Mouse (Mus musculus): ENCODE results near the gene Gnaz.
"Not testable (repeated sequence)": the region's sequence is repeated elsewhere in the genome, so short reads cannot be mapped to it uniquely, and the experiment has no call there.

Gnaz gene

DNA sequence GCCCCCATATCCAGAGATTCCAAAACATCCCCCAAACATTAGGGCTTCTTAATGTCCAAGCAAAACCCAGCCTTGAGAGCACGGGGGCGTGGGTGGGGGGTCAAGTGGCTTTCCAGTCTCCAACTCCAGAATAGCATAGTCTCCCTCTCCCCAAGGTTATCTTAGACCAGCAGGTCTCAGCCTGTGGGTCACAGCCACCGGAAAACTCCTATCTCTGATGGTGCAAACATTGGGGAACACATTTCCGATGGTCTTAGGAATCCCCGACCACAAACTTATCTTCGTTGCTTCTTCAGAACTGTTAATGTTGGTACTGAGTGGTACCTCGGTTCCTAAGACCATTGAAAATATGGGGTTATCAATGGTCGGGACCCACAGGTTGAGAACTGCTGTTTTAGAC lies 61.8 kb downstream of the Gnaz start:
- DNase-seq (ENCODE audit: low spot score in 2 of 2) = no peak

DNA sequence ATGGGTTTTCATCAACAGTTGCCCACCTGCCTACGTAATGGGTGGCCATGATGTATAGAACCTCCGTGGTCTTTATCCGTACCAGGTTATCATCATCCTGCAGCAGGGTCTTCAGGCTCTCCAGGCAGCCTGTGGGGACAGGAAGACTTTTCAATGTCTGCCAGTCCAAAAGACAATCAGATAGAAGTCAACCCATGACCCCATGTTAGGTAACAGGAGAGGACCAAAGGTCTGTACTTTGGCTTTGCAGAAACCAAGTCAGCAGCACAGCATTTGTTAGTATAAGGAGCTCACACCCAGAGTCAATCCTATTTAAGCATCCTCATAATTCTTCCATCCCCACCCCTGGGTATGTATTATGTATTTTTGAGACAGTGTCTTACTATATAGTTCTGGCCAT lies 62.7 kb downstream of the Gnaz start:
- no peak for DNase-seq (ENCODE audit: low spot score in 2 of 2)

DNA sequence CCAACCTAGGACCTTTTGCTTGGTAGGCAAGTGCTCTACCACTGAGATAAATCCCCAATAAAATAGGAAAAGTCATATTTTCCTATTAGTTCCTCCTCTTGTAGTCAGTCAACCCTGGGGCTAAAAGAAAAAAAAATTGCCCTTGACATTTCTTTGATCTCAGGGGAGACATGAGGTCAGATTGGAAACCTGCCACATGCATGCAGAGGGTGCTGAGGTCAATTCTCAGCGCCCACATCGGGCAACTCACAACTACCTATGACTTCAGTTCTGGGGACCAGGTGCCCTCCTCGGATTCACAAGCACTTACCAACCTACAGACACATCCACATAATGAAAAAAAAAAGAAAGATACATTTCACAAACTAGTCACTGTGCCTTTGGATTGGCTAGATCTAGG lies 63.3 kb downstream of the Gnaz start:
- no peak for DNase-seq (ENCODE audit: low spot score in 2 of 2)

DNA sequence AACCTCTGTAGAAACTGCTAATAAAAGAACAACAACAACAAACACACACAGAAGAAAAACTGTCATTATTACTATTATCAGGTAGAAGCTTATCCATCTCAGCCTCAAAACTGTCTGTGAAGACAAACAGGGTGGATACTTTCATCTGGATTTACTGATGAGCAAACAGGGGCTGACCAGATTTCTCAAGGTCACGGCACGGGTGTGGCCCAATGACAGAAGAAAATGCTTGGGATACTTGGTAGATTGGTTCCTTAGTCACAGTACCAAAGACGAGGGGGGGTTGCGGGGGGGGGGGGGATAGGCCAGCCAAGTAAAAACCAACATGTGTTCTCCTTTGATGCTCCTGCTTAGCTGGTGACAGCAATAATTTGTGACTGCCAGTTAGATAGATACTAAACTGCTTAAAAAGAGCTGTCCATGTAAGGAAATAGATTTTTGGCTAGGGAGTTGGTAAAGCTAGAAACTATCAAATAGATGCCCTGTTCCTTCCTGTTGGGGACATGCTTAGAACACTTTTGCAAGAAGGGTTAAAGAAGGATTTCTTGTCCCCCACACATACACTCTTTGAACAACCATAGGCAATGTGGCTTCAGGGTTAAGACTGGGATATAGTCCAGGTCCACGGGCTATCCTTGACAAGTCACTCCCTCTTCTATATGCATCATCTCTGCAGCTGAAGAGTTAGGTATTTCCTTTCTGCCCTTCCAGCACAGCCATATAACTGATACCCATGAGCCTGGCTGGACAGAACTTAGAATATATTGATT lies 64.6 kb downstream of the Gnaz start:
- DNase-seq (ENCODE audit: low spot score in 2 of 2) = no peak

DNA sequence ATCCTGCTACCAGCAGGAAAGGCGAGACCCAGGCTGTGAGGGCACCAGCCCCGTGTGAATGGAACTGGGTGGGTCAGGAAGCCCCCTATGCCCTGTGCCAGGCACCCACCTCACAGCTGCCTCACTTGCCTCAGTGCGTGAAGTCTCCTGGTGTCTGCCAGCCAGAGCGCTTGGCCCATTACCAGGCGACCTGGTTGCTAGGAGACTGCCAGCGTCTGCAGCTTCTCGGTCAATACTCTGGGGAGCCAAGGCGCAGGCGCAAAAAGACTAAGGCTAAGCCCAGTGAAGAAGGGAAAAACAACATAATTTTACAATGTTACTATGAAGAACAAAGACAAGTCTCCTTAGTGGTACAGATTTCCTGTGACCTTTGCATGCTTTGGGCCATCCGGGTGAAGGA lies 65.4 kb downstream of the Gnaz start, which contains the start of gene Rsph14:
TSS of gene Rsph14 (minus strand) at position 192 of the 400 bp plus-strand sequence.
- peak; percentile 81 for DNase-seq (ENCODE audit: low spot score in 2 of 2)

DNA sequence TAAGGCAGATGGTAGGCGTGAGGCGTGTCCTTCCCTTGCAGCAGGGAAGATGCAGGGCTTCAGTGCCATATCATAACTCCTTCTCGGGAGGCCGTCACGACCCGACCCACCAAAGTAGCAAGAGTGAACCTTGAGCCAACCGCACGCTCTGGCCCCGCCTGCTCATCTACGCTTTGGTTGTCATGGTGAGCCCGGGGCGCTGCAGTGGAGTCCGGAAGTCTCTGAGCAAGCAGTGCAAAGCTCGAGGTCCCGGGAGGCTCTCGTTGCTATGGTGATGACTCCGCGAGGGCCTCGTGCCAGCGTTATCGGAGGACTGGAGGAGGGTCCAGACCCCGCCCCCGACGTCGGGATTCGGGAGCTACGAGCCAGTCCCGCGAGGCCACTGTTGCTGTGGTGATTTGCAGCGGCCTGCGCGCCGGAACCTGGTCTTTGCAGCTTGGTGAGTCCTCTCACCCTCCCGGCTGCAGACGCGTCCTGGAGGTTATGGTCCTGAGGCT lies 70.0 kb downstream of the Gnaz start, which contains the start of gene Rab36:
TSS of gene Rab36 (plus strand) at position 176 of the 497 bp plus-strand sequence.
- DNase-seq (ENCODE audit: low spot score in 2 of 2) = peak; percentile 95 to 97

DNA sequence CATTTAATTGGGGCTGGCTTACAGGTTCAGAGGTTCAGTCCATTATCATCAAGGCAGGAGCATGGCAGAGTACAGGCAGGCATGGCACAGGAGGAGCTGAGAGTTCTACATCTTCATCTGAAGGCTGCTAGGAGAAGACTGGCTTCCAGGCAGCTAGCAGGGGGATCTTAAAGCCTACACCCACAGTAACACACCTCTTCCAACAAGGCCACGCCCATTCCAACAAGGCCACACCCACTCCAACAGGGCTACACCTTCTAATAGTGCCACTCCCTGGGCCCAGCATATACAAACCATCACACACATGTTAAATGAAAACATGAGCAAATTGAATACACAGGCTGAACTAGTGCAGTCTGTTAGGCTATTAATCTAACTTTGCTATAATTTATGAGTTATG lies 75.1 kb downstream of the Gnaz start:
- DNase-seq (ENCODE audit: low spot score in 2 of 2) = not testable (repeated sequence)

DNA sequence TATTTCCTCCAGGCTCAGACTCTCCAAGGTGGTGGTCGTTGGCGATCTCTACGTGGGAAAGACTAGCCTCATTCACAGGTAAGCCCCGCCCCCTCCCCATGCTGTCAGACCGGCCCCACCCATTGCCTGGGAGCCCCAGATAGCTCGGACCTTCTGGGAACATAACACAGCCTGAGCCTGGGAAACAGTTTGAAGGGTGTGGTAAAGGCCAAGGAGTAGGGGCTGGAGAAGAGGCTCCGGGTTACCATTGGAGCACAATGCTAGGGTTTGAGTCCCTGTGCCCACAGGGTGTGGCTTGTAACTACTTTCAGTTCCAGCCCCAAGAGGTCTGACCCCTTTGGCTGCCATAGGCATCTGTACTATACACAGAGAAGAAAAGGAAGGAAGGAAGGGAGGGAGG lies 77.5 kb downstream of the Gnaz start:
- DNase-seq (ENCODE audit: low spot score in 2 of 2) = no peak

DNA sequence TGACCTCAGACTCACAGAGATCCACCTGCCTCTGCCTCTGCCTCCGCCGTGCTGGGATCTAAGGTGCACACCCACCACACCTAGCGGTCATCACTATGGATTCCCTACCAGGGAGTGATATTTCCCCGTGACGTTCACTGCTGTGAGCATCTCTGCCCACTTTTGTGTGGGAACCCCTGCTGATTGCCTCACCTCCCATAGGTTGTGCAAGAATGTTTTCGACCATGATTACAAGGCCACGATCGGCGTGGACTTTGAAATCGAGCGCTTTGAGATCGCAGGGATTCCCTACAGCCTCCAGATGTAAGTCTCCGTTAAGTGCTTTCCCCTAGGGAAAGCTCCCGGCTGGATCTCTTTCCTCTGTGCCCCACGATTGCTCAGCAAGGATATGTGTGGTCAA lies 78.9 kb downstream of the Gnaz start:
- DNase-seq (ENCODE audit: low spot score in 2 of 2) = no peak

DNA sequence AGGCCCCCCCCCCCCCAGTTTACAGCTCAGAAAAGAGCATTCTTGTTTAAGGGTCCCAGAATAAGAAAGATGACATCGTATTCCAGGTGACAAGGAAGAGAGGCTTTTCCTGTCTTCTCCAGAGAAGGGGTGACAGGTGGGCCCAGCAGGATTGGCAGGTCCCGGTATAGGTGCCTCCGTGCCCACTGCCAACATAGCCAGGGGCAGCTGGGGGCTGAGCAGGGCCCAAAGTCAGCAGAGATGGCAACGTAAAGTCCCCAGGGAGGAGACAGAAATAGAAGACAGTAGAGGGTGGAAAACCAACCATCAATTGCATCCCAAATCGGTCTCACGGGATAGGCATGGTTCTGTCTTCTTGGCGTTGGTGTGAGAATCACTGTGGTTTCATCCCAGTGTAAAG lies 81.7 kb downstream of the Gnaz start:
- no peak for DNase-seq (ENCODE audit: low spot score in 2 of 2)

DNA sequence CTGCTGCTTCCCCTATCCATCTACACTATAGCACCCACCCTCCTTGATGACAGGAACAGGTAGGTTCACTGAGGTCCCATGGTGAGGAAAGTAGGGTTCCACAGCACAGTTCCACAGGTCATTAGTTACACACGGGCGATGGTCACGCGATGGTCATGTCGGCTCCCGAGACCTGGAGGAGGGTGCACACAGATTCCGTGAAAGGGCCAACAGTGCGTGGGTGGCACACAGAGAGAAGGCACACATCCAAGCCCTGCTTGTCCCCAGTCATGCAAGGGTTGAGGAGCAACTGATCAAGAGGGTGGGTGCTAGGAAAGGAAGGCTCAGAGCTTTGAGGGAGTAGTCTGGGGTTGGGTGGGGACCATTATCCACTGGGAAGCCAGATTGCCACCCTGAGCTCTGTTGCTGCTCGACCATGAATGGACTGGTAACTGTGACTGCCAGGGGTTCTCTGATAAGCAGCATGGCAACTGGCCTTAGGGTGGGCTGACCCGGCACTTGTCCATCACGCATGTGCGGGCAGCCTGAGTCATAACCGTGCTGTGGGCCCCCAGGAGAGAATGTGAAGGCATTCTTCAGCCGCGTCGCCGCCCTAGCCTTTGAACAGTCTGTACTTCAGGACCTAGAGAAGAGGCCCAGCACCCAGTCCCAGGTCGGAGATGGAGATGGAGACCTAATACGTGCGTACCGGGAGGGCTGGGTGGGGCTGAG lies 84.5 kb downstream of the Gnaz start:
- DNase-seq (ENCODE audit: low spot score in 2 of 2) = no peak

DNA sequence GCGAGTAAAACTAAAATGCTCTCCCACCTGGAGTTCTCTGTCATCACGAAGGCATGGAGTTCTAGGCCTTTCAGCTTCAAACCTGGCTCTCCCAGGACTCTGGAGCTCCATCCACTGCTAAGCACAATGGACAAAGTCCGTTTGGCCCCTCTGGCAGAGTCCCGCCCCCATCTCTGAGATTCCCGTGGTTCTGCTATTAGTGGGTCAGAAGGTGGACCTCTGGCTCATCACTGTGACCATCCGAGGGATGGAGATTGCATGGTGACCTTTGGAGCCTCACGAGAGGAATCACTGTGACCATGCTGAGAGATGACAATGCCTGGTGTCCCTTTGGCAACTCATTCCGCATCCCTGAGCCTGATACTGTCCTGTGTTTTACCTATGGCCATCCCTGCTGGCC lies 85.9 kb downstream of the Gnaz start:
- no peak for DNase-seq (ENCODE audit: low spot score in 2 of 2)

DNA sequence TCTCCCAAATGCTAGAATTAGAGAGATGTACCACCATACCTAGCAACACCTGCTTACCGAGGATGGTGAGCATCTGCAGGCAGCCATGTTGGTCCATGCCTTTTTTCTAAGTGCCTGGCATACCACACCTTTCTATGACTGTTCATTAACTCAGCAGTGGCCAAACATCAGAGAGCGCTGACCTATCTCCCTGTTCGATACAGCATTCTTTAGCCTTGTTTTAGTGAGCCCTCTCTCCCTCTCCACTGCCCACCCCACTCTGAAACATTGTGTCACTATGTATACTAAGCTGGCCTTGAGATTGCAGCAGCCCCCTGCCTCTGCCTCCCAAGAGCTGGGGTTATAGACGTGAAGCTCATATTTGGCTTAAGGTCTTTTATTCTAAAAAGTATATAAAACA lies 86.7 kb downstream of the Gnaz start:
- no peak for DNase-seq (ENCODE audit: low spot score in 2 of 2)

DNA sequence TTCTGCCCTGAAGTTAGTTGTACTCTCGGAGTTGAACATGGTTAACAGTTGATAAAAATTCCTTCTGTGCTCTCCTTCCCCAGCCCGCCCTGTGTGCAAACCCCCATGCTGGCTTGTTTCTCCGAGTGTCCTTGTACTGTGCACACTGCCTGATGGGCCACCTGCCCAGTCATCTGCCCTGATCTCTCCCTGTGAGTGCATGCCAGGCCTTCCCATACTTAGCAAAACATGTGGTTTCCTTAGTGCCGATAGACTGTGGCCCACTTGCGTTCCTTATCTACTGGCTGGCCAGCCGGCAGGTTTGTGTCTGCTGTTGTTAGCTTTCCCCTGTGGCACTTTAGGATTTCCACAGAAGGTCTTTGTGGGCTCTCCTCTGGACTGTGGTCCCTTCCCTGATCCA lies 87.1 kb downstream of the Gnaz start:
- DNase-seq (ENCODE audit: low spot score in 2 of 2) = no peak

DNA sequence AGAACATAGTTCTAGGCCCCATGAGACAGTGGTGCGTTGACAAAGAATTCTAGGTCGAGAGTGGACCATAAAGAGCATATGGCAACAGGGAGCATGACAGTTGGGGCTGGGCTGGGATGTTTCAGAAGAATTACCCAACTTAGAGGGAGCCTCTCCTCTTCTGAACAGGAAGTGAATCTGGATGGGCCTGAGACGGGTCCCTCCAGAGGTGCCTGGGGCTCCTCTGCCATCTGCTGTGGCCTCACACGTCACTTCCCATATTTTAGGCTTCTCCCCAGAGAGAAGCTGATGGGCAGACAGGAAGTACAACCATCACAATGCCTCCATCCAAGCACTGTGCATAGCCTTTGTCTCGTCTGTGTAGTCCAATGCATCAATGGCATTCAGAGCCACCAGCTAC lies 88.7 kb downstream of the Gnaz start:
- no peak for DNase-seq (ENCODE audit: low spot score in 2 of 2)

DNA sequence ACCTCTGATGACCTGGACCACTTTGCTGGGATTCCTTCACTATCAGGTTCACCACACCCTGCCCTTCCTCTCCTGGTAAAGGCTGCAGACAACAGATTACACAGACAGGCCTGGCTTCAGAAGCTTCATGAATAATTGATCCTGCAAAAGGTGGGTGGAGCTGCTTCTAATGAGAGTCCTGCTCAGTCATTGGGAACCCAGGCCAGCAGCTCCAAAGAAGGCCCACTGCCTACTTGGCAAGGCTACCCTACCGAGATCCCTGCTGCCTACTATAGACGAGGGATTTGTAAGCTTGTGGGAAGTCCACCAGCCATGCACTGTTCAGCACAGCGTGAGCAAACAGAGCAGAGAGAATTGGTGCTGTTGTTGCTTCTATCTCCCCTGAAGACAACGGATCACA lies 89.3 kb downstream of the Gnaz start:
- DNase-seq (ENCODE audit: low spot score in 2 of 2) = no peak

DNA sequence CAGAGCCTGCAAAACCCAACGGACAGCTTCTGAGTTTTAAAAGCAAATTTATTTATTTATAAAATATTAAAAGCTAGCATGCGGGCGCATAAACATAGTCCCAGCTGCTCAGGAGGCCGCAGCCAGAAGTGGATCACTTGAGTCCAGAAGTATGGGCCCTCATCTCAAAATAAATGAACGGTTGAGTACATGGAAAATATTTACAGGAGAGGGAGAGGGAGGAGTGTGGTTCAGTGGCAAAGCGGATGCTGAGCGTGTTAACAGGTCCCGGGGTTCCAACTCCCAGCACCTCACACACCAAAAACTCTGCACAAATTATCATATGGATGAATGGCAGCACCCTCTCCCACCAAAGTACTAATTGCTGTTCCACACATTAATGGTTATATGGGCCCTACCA lies 91.4 kb downstream of the Gnaz start:
- DNase-seq (ENCODE audit: low spot score in 2 of 2) = no peak

DNA sequence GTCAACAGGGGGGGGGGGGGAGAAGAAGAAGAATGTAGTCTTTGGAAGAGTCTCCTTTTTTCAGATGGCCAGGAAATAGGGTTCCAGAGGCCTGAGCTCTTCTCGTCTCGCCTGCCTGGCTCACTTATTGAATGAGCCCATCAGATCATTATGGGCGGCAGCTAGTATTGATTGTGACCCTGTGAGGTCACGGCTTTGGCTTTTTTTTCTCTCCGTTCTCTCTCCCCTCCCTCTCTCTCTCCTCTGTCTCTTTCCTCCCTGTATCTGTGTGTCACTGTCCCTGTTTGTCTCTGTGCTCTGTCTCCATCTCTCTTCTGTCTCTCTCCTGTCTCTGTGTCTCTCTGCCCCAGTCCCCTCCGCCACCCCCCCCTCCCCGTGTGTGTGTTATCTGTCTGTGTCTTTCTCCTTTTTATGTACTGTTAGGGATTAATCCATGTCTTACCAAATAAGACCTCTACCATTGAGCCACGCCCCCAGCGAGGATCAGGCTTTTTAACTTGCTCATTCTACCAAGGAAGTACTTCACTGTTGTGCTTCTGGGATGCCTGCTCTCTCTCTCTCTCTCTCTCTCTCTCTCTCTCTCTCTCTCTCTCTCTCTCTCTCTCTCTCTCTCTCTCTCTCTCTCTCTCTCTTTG lies 91.9 kb downstream of the Gnaz start:
- DNase-seq (ENCODE audit: low spot score in 2 of 2) = no peak

DNA sequence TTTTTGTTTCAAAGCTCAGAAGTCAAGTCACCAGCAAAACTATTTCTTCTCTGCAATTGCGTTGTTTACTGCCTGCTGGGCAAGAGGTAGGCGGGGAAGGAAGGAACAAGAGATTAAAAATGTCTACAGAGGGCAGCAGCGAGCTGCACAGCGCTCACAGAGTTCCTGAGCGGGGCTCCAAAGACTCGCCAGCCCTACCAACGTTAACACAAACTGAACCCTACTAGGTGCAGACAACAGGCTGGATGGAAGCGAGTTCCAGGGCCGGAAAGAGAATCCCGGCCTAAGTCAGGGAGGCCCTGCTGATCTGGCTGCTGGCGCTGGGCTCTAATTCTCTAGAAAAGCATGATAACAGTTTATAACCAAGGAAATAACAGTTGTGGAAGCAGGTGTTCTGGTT lies 92.4 kb downstream of the Gnaz start:
- DNase-seq (ENCODE audit: low spot score in 2 of 2) = peak in 1 of 2 experiments; percentile 74

DNA sequence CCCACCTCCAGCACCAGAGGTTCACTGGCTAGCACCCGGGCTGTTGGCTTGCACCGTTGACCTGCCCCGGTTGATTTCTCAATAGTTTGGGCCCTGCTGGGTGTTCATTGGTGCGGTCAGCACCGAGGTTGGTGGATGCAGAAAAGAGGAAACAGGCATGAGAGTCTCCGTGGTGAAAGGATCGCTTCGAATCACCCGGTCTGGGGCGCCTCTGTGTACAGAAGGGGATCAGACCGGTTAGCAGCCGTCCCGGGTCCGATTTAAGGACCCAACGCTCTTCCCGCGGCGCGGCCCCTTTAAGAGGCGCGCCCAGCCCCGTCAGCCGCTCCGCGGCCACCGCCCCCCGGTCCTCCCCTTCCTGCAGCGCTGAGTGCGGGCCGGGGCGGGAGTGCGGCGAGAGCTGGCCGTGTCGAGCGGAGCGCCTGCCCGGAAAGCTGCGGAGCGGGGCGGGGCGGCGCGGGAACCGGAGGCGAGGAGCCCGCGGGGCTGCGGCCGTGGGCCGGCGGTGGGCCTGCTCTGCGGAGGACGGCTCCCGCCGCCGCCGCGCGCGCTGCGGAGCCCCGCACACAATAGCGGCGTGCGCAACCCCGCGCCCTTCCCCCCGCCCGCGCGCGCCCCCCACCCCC lies 93.4 kb downstream of the Gnaz start, which contains the start of gene Bcr:
TSS of gene Bcr (plus strand) at position 376 of the 626 bp plus-strand sequence.
- DNase-seq (ENCODE audit: low spot score in 2 of 2) = peak in 1 of 2 experiments; percentile 78

DNA sequence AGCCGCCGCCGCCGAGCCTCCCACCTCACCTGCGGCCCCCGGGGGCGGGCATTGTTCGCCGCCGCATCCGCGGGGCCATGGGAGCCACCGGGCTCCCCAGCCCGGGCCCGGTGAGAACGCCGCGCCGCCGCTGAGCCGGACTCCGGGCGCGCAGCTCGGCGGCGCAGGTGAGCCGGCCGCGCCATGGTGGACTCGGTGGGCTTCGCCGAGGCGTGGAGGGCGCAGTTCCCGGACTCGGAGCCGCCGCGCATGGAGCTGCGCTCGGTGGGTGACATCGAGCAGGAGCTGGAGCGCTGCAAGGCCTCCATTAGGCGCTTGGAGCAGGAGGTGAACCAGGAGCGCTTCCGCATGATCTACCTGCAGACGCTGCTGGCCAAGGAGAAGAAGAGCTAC lies 93.9 kb downstream of the Gnaz start:
- DNase-seq (ENCODE audit: low spot score in 2 of 2) = peak in 1 of 2 experiments; percentile 42

Data from frontal cortex, postnatal 10 days (tissue).